Mouse (Mus musculus) ES-Bruce4 (cell line): ENCODE results near the gene Bcl11a.

Experiments
- CTCF ChIP-seq: IDR thresholded peaks from one replicate; pipeline ENCODE4 v1.8.1; 2011; ENCODE audit warnings: low read depth, low read length
- EP300 ChIP-seq: IDR thresholded peaks from 2 replicates; pipeline ENCODE4 v1.6.1; 2011; ENCODE audit warnings: low read depth, low read length; ENCODE audit not compliant: insufficient read depth

- TF ChIP-seq CTCF = no peak
- no peak for TF ChIP-seq EP300
These were observed 16.0 kb upstream of the Bcl11a start for GRCm38 (mm10) chr11:24061819-24062218.
